Mouse (Mus musculus) bone marrow, adult 2 months (tissue): ENCODE measurements around the gene Nim1k. TPM values are rescaled to one million over a fixed set of nuclear protein-coding genes. Genes with fewer than 3 reads are reported as not detected.
"Not testable (repeated sequence)": the region's sequence is repeated elsewhere in the genome, so short reads cannot be mapped to it uniquely, and the experiment has no call there.

Source experiments
- H3K27ac ChIP-seq: fragments of 200-500 bp; 2 replicates; pipeline ENCODE4 v1.5.1; 2012; ENCODE audit warnings: low read depth, mild to moderate bottlenecking, control low read depth, inconsistent platforms, low read length; ENCODE audit not compliant: control insufficient read depth, poor library complexity, insufficient read depth
- H3K4me1 ChIP-seq: fragments of 200-500 bp; 2 replicates; pipeline ENCODE4 v1.6.1; 2011; ENCODE audit warnings: low read length; ENCODE audit not compliant: control insufficient read depth, insufficient read depth
- H3K4me3 ChIP-seq: fragments of 200-500 bp; replicated peaks from 2 replicates; pipeline ENCODE3; 2011; ENCODE audit warnings: mild to moderate bottlenecking, low read depth, low read length, control low read depth; ENCODE audit not compliant: control insufficient read depth
- CTCF ChIP-seq: fragments of 200-500 bp; IDR thresholded peaks from 2 replicates; pipeline ENCODE4 v1.5.1; 2011; ENCODE audit warnings: low read length, control low read depth; ENCODE audit not compliant: control insufficient read depth, insufficient read depth
- POLR2A ChIP-seq: fragments of 200-500 bp; IDR thresholded peaks from 2 replicates; pipeline ENCODE4 v1.6.1; 2011; ENCODE audit warnings: low read depth, mild to moderate bottlenecking, control low read depth, low read length, borderline replicate concordance; ENCODE audit not compliant: control insufficient read depth
- WGBS: fragments of 180-500 bp; shearing (Covaris S2); methylation state at CpG from one replicate; pipeline ENCODE4 v1.1.7; 2018; 5-methylcytosine and 5-hydroxymethylcytosine counted together
- polyA plus RNA-seq: library from polyadenylated mRNA; stranded (reverse); fragments of >200 nt; gene quantifications from 2 replicates; pipeline ENCODE4 v1.2.4, GENCODE M21; 2011; ENCODE audit warnings: low replicate concordance; ENCODE audit not compliant: missing spikeins, insufficient read depth, insufficient read length

Nim1k gene
- polyA plus RNA-seq, 1 experiment: 0.37 TPM

DNA sequence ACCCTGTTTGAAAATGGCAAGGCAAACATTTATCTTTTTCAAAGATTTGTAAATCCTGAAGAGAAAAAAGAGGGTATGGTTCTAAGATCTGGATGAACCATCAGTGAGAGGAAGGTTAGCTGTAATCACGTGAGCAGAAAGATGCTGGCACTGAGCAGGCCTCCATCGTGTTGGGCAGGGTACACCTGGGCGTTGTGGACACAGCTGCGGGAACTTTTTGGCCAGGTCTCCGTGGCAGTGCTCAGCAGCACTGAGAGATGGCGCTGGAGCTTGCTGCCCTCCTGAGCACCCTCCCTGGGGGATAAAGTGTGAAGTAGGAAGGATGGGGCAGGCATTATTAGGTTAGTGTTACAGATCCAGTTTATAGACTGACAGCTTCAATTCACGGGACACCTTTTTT lies 48.7 kb downstream of the Nim1k start:
- no peak overlapping the region for H3K27ac ChIP-seq
- no peak overlapping the region for H3K4me3 ChIP-seq
- 39% methylated on average over 7 of the region's 7 CpGs for WGBS
- no peak for TF ChIP-seq CTCF
- TF ChIP-seq POLR2A: no peak
- H3K4me1 ChIP-seq: peaks cover 2% of the 10 kb centered on the region

GRCm38 (mm10) chr13:119706278-119706880 lies 49.3 kb downstream of the Nim1k start:
- H3K4me1 ChIP-seq, H3K27ac ChIP-seq, H3K4me3 ChIP-seq: not testable (repeated sequence)
- 17% methylated on average over 8 of the region's 8 CpGs for WGBS

GRCm38 (mm10) chr13:119704280-119704679 lies 51.4 kb downstream of the Nim1k start:
- TF ChIP-seq CTCF (no peak), POLR2A (no peak)
- 88% methylated on average over 7 of the region's 7 CpGs for WGBS
- no peak overlapping the region for H3K4me3 ChIP-seq
- no peak overlapping the region for H3K27ac ChIP-seq
- no peaks in the 10 kb centered on the region; the same call in 1 of the 2 replicates for H3K4me1 ChIP-seq

DNA sequence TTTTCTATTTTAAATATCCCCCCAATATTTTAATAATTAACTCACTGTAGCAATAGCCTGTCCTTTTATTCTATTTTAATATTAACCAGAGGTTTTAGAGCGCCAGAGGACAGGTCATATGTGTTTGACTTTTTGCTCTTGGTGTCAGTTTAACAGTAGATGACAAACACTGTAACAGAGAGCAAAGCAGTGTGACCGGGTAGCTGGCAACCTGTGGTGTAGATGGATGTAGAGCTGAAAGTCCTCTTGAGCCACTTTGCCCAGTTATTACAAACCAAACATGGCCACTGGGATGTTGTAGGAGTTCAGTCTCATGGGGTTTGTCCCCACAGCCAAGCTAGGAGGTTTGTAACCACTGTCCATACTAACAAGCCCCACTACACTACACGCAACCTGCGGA lies 57.2 kb downstream of the Nim1k start:
- Histone ChIP-seq H3K4me1 (no peaks in the 10 kb centered on the region), H3K4me3 (no peak overlapping the region), H3K27ac (no peak overlapping the region)
- TF ChIP-seq POLR2A (no peak), CTCF (no peak)
- 90% methylated on average over 4 of the region's 4 CpGs for WGBS

DNA sequence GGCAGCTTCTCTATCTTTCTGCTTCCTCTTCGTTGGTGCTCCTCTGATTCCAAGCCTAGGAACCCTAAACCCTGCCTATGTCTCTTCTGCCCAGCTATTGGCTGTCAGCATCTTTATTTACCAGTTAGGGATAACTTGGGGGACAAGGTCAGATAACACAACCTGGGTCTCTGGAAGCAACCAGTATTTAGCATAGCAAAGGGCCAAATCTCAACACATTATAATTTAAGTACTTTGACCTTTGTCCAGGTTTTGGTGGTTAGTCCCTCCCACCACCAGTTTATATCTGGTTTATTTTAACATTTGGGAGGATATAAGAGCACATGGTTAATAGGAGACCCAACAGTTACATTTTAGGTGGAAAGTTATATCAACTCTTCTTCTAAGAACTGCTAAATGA lies 59.2 kb downstream of the Nim1k start:
- H3K27ac ChIP-seq: no peak overlapping the region
- H3K4me1 ChIP-seq: no peaks in the 10 kb centered on the region
- H3K4me3 ChIP-seq: no peak overlapping the region
- TF ChIP-seq CTCF: no peak
- no peak for TF ChIP-seq POLR2A
- 76% methylated on average over 1 of the region's 1 CpGs for WGBS

DNA sequence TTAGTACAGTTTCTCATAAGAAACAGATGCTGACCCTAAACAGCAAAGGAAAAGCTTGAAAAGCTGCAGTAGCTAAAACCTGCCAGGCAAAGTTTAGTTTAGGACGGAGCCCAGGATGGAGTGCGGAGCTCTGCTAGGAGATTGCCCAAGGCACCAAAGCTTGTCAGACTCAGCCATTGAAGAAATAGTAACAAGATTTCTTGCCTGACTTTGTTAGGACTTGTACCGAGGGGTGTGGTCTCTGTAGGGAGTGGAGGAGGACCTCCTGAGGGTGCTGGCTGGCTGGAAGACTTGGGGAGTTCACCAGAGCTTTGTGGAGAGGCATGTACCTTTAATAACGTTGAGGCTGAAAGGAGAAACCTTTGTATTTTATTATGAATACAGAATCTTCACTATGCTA lies 60.0 kb downstream of the Nim1k start:
- Histone ChIP-seq H3K4me3 (no peak overlapping the region), H3K4me1 (no peaks in the 10 kb centered on the region; the same call in 1 of the 2 replicates), H3K27ac (no peak overlapping the region)
- TF ChIP-seq POLR2A (no peak), CTCF (no peak)
- WGBS: 77% methylated on average over 4 of the region's 4 CpGs

DNA sequence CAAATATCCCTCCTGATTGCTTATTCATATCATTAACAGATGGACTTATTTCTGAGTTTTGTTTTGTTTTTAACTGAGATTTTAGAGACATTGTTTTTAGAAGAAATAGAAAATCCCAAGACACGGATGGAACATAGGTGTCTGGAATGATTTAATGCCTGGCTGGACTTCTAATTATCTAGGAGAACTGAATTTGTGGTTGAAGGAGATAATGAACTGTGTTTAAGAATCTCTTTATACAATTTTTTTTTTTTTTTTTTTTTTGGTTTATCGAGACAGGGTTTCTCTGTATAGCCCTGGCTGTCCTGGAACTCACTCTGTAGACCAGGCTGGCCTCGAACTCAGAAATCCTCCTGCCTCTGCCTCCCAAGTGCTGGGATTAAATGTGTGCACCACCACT lies 63.7 kb downstream of the Nim1k start:
- WGBS: 71% methylated on average over 3 of the region's 3 CpGs
- H3K4me1 ChIP-seq, H3K4me3 ChIP-seq, H3K27ac ChIP-seq: not testable (repeated sequence)

GRCm38 (mm10) chr13:119690876-119691620 lies 64.6 kb downstream of the Nim1k start:
- H3K27ac ChIP-seq: peak overlapping the region; percentile 74; the same call in 1 of the 2 replicates
- peak overlapping the region; percentile 82 for H3K4me3 ChIP-seq
- no peak for TF ChIP-seq POLR2A
- TF ChIP-seq CTCF: no peak
- no peaks in the 10 kb centered on the region; the same call in 1 of the 2 replicates for H3K4me1 ChIP-seq
- 10% methylated on average over 7 of the region's 7 CpGs for WGBS

DNA sequence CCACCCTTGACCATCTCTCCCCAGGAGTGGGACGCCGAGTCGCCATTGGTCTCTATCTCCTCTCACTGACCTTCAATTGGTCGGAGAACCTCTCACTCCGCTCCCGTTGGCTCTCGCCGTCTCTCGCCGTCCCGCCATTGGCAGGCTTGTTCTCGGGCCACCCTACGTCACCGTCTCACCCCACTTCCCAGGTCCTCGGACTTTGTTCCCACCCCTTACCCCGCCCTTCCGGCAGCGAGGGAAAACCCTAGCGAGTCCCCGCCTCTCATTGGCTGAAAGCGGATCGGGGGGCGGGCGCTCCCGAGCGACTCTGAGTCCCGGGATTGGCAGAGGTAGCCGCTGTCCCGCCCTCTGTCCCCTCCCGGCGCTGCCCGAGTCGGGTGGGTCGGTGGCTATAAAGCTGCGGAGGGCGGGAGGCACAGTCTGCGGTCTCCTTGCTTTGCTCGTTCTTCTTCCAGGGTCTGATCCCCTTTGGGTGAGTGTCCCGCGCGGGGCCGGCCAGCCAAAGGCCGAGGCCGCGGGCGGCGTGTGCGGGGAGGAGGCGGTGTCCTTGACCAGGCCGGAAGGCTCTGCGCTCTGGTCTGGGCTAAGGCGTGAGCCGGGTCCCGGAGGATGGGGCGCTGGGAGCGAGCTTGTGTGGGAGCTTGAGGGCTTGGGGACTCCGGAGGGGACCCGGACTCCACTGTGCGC lies 65.5 kb downstream of the Nim1k start, which contains the start of gene Hmgcs1:
TSS of gene Hmgcs1 (plus strand) at position 341 of the 690 bp plus-strand sequence.
- peak within 1 kb of the TSS; percentile 82 for H3K4me3 ChIP-seq
- under 1% methylated on average over 59 of the region's 59 CpGs for WGBS
- peak within 1 kb of the TSS; percentile 74 for H3K27ac ChIP-seq
- TF ChIP-seq POLR2A (no peak; the same call in 1 of the 2 replicates), CTCF (no peak)
- H3K4me1 ChIP-seq: no peaks in the 10 kb centered on the region; the same call in 1 of the 2 replicates
